Mouse (Mus musculus): ENCODE results near the gene Olfr139.

Olfr139 gene

GRCm38 (mm10) chr11:74056451-74056850 is at the start of gene Olfr139, which contains the start of gene Olfr399:
TSS of gene Olfr139 (minus strand) at chr11:74056551.
TSS of gene Olfr399 (minus strand) at chr11:74056615.
- DNase-seq: no peak

GRCm38 (mm10) chr11:74105066-74105465 is 48.7 kb upstream of the Olfr139 start:
- DNase-seq: no peak

GRCm38 (mm10) chr11:74101507-74101906 is 45.2 kb upstream of the Olfr139 start:
- DNase-seq: no peak

- no peak for DNase-seq
Observed at GRCm38 (mm10) chr11:74100724-74101123, 44.4 kb upstream of the Olfr139 start.

GRCm38 (mm10) chr11:74069655-74070054 is 13.3 kb upstream of the Olfr139 start, which contains the start of gene Zfp616:
TSS of gene Zfp616 (plus strand) at chr11:74069955.
- DNase-seq: no peak

GRCm38 (mm10) chr11:74051347-74051746 is 5.0 kb downstream of the Olfr139 start:
- DNase-seq: no peak
